Mouse (Mus musculus) fat pad, adult 2 months (tissue): ENCODE data around the gene Nradd.

Source experiments
- DNase-seq: peaks from one replicate; pipeline ENCODE4 v3.0.0-alpha.2; 2011; ENCODE audit warnings: low read depth, low spot score; ENCODE audit errors: extremely low read depth

The Nradd gene

DNA sequence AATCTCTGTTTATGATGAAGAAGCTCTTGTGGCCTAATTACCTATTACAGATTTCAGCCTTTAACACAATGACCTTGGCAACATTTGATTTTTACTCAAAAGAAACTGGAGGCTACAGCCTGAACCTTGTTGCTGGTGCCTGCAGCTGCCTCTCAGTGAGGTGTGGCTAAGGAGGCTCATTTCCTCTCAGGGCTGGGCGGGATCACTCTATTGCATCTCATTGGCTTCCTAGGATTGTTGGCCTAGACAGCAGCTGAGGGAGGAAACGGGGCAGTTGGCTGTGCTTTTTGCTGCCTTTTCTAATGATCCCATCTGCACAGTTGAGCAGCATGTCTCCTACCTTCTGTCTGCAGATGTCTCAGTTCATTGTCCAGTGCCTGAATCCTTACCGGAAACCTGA is 7.2 kb downstream of the Nradd start:
- no peak for DNase-seq

DNA sequence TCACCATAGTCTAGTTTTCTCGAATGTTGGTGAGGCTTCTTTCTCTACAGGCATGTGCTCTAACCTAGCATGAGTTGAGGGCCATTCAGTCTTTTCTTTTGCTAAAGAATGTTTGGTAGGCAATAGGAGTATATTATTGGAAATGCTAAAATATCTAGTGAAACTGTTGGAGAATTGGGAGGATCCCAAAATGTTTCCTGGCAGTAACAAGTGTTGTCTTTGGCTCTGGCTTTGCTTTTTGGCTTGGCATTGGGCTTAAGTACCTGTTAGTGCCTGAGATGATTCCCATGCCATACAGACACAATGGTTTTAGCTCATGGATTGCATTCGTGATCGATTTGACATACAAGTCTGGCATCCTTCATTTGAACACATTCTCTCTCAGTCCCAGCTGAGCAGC is 12.8 kb downstream of the Nradd start:
- DNase-seq, result no peak

- no peak for DNase-seq
Measured at GRCm38 (mm10) chr9:110583521-110583920, 40.7 kb downstream of the Nradd start.

DNA sequence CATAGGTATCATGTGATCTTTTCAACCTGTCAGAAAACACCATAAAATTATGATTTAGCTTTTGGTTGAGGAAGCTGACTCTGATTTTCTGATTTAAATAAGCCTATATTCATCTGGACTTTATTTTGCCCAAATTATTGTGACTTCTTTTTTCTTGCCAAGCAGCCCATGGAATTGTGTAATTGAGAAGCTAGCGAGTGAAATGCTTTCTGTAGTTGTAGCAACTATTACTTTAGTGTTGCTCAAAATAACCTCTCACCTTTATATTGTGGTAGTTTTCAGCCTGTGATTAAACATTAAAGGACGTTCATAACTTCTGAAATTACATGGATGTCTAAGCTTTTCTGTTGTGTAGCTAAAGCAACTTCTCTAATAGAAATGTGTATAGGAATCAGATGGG is 42.1 kb downstream of the Nradd start:
- no peak for DNase-seq
